Comparison of ENCODE assay signal across 8 mouse cellular contexts in genomic region chr5:23431948-23432707, GRCm38 (mm10). TPM values are rescaled to one million over a fixed set of nuclear protein-coding genes. Genes with fewer than 3 reads are reported as not detected.
DNase-seq lines count a peak whose midpoint lies in the region; ATAC-seq and TF ChIP-seq lines count a peak whose summit lies in the region.

No protein-coding gene starts in this region.

- H3K9me3 ChIP-seq in erythroblast, embryonic 14.5 days (ENCODE audit: control insufficient read depth, low read length): no peaks in the 10 kb centered on the region
- H3K9me3 ChIP-seq in liver, embryonic 11.5 days (ENCODE audit: control insufficient read depth, low read length): no peaks in the 10 kb centered on the region

- H3K36me3 ChIP-seq in erythroblast, embryonic 14.5 days (ENCODE audit: control insufficient read depth): peaks cover 41% of the 10 kb centered on the region
- peaks cover 2% of the 10 kb centered on the region; the same call in 1 of the 2 replicates for H3K36me3 ChIP-seq in liver, embryonic 11.5 days (ENCODE audit: control insufficient read depth, insufficient read depth, low read length)

- WGBS in liver, embryonic 11.5 days: 4% methylated on average over 10 of the region's 10 CpGs

- H3K27ac ChIP-seq in gastrocnemius, adult 2 months: peak overlapping the region; percentile 99
- H3K27ac ChIP-seq in liver, embryonic 11.5 days (ENCODE audit: low read depth, low read length): peak overlapping the region; percentile 98

- peak overlapping the region; percentile 94 for H3K4me3 ChIP-seq in gastrocnemius, adult 2 months
- H3K4me3 ChIP-seq in erythroblast, embryonic 14.5 days (replicated peaks): peak overlapping the region; percentile 100
- peak overlapping the region; percentile 99 for H3K4me3 ChIP-seq in liver, embryonic 11.5 days (ENCODE audit: low read depth, low read length)

- peaks cover 49% of the 10 kb centered on the region for H3K4me1 ChIP-seq in erythroblast, embryonic 14.5 days (ENCODE audit: control insufficient read depth)
- H3K4me1 ChIP-seq in liver, embryonic 11.5 days (replicated peaks; ENCODE audit: control insufficient read depth, insufficient read depth, low read length): peaks cover 22% of the 10 kb centered on the region

- ATAC-seq in liver, embryonic 11.5 days (replicated peaks; ENCODE audit: low FRiP score): no peak

- TF ChIP-seq CTCF in gastrocnemius, adult 2 months (IDR thresholded peaks at IDR 0.05): no peak

- peak overlapping the region; percentile 97 for H3K4me2 ChIP-seq in liver, embryonic 11.5 days

- H3K9ac ChIP-seq in liver, embryonic 11.5 days (ENCODE audit: low read depth, low read length): peak overlapping the region; percentile 100

- intact Hi-C loops in gastrocnemius, adult 2 months (cut with DNase I): loop anchor here (1.0 kb wide), 1 partner anchor 14 kb away; no protein-coding TSS in a partner anchor
- intact Hi-C loops in gastrocnemius, postnatal 14 days (cut with DNase I; ENCODE audit: low total_unique reads): no loop called here

- no peaks in the 10 kb centered on the region for H3K27me3 ChIP-seq in erythroblast, embryonic 14.5 days (ENCODE audit: control insufficient read depth)
- H3K27me3 ChIP-seq in liver, embryonic 11.5 days (replicated peaks; ENCODE audit: control insufficient read depth, insufficient read depth, low read length): no peaks in the 10 kb centered on the region

- DNase-seq in gastrocnemius, adult 2 months: no peak
- DNase-seq in gastrocnemius, postnatal 14 days: no peak
- DNase-seq in CD4-positive helper T cell, adult 2 months (ENCODE audit: low read depth, low spot score): peak; percentile 18
- no peak for DNase-seq in liver, embryonic 11.5 days (ENCODE audit: low spot score)
- DNase-seq in ovary, postnatal 36 days (ENCODE audit: low spot score): no peak
- no peak for DNase-seq in retina, postnatal 1 day
- DNase-seq in c-Kit-positive CD71-positive TER-119-positive erythroid progenitor cells, embryonic 14.5 days (ENCODE audit: low spot score): no peak

RNA-seq across cellular contexts. Expression of gene Kmt2e, which starts 2.1 kb away (rescaled TPM):
- total RNA-seq in gastrocnemius, adult 2 months (2021): 10 to 100 TPM; 26.4 to 28.4 TPM
- total RNA-seq in gastrocnemius, postnatal 14 days (2021): 10 to 100 TPM; 25.2 to 27.1 TPM
- polyA plus RNA-seq in erythroblast, embryonic 14.5 days (2012): 0.73 and 1.4 TPM in 2 replicates
- 57.7 and 59.5 TPM in 2 replicates for polyA plus RNA-seq in liver, embryonic 11.5 days (2014; fragmentation: Nextera tagmentation; extraction: Ambion mirVana)
